Mouse (Mus musculus) heart, adult 2 months (tissue): ENCODE measurements around the gene Gm973.

Source experiments
- CTCF ChIP-seq: fragments of 200-600 bp; IDR thresholded peaks from 2 replicates; pipeline ENCODE4 v1.8.1; 2022; ENCODE audit warnings: antibody characterized with exemption, mild to moderate bottlenecking, moderate library complexity
- EP300 ChIP-seq: fragments of 200-500 bp; IDR thresholded peaks from 2 replicates; pipeline ENCODE4 v1.6.1; 2011; ENCODE audit warnings: low read depth, low read length, control low read depth; ENCODE audit not compliant: insufficient read depth
- POLR2A ChIP-seq: fragments of 200-500 bp; IDR thresholded peaks from 2 replicates; pipeline ENCODE4 v1.6.1; 2011; ENCODE audit warnings: mild to moderate bottlenecking, low read depth, low read length, control low read depth; ENCODE audit not compliant: insufficient read depth

- no peak for TF ChIP-seq CTCF
- no peak for TF ChIP-seq EP300
- no peak for TF ChIP-seq POLR2A
These were observed 78.7 kb downstream of the Gm973 start for GRCm38 (mm10) chr1:59594586-59595266.
